Mouse (Mus musculus) c-Kit-positive CD71-positive TER-119-positive erythroid progenitor cells, embryonic 14.5 days (primary cell): ENCODE results near the gene Sgsm2.

ENCODE experiments used
- DNase-seq: peaks from one replicate; pipeline ENCODE4 v3.0.0-alpha.2; 2013; ENCODE audit warnings: low spot score

The Sgsm2 gene

GRCm38 (mm10) chr11:74840739-74841138 is 56.1 kb downstream of the Sgsm2 start:
- no peak for DNase-seq

DNA sequence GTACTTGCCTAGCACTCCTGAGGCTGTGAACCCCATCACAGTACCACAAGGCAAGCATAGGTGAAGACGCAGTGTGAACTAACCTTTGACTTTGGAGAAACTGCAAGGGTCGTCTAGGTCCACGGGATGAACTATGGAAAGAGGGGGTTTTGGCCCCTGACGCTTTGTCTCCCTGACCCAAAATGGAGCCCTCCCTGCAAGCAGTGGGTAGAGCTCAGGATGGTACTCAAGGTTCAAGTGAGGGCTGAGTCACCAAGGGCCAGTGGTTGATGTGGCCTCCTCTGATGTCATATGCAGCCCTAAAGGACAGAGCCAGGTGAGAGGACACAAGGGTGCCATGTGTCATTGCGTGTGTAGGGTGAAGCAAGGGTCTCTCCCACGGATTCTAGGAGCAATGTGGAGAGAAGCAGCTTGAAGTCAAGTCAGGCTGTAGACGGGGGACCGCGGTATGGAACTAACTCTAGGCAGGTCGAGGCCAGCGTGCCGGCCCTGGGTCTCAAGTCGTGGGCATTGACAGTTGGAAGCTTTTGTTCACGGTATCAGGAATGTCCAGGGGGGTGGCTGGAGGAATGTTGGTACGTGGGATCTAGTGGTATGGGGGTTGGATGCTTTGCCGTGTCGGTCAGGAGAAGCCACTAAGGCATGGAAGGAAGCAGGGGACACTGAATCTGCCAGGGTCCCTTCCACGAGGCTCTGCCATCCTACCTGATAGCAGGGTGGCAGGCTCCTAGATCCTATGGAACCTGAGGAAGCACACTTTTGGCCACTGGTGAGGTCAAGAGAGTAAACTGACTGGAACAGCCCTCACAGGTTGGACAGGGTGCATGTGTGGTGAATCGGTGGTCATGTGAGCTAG is 56.8 kb downstream of the Sgsm2 start:
- DNase-seq = no peak

- peak; percentile 77 for DNase-seq
Measured at GRCm38 (mm10) chr11:74838971-74839370, 57.9 kb downstream of the Sgsm2 start.

DNA sequence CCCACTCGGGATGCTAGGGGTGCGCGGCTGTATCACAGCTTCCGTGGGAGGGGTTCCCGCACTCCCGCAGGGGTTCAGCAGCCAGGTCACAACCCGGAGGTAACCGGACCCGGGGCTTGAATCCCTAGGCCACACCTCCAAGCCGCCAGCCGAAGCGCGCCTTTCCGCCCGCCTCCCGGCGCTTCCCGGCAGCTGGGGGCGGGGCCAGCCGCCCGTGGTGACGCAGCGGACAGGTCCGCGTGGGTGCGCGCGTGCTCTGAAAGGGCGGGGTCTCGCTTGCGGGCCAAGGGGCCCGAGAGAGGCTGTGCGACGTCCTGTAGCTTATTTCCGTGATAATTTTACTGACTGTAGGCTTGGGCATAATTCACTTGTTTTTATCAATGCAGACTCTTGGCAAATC is 58.4 kb downstream of the Sgsm2 start:
- DNase-seq = peak; percentile 91

- peak; percentile 93 for DNase-seq
Measured at GRCm38 (mm10) chr11:74837694-74838431, 59.0 kb downstream of the Sgsm2 start.

DNA sequence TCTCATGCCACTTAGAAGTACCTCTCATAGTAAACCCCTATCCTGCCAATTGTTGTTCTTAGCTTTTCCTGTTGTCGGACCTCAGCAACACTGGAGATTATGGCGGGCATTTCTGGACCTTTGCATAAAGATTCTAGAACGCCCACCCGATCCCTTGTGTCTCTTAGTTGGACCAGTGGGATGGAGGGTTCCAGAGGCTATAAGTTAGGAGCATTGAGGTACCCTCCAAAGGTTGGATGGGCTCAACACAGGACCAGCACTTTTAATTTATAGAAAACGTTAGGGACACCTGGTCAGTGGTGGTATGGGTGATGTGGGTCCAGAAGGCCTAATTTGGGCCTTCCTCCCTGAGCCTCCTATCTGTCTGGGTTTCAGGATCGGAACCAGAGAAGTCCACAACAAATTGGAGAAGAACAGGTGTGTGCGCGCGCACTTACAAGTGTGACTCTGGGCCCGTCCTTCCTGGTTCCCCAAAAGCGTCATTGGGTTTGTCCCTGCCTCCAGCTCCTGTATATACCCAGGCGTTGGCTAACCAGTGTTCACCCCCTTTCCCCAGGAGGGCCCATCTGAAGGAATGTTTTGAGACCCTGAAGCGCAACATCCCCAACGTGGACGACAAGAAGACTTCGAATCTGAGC is 59.7 kb downstream of the Sgsm2 start:
- no peak for DNase-seq

GRCm38 (mm10) chr11:74836225-74837055 is 60.4 kb downstream of the Sgsm2 start:
- no peak for DNase-seq

- DNase-seq = no peak
Measured at GRCm38 (mm10) chr11:74835593-74836224, 61.2 kb downstream of the Sgsm2 start.

DNA sequence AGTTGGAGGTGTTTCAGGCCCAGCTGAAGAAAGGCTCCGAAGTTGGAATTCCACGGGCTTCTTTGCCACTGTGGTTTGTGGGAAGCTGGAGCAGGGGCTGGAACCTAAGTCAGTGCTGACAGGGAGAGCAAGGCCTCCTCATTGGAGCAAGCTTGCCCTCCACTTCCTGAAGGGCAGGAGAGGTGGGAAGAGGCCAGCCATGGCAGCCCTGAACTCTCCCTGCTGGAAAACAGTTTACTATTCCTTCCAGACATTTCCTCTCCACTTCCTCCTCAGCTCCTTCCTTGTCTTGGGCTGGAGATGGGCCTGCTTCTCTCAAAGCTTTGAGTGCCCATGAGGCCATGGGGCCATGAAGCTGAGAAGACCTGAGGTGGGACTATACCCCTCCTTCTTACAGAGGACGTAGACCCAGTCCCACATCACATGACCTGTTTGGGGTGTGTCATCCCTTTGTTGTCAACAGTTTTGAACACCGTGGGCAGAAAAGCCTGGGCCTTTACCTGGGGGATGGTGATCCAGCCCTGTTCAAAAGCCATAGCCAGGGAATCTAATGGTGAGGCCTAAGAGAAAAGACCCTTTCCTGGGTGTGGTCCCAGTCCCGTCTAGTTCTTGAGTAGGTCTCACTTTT is 62.1 kb downstream of the Sgsm2 start:
- DNase-seq = no peak

DNA sequence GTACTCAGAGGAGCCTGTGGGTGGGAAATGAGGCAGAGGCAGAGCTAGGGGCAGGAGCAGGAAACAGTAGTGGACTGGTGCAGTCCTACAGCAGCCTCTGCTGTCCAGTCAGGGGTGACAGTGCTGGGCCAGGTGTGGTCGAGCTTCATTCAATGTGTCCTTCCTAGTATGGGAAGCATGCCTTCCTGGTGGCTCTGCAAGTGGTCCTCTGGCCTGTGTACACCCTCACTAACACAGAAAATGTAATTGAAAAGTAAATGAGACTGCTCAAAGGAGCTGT is 62.6 kb downstream of the Sgsm2 start:
- DNase-seq = no peak

GRCm38 (mm10) chr11:74833536-74834358 is 63.1 kb downstream of the Sgsm2 start:
- DNase-seq = no peak

- peak; percentile 60 for DNase-seq
Measured at GRCm38 (mm10) chr11:74832503-74833143, 64.2 kb downstream of the Sgsm2 start.

- peak; percentile 96 for DNase-seq
Measured at GRCm38 (mm10) chr11:74831606-74832451, 65.0 kb downstream of the Sgsm2 start.

- DNase-seq = peak; percentile 40
Measured at GRCm38 (mm10) chr11:74831191-74831605, 65.7 kb downstream of the Sgsm2 start.

- peak; percentile 93 for DNase-seq
Measured at GRCm38 (mm10) chr11:74830256-74831161, 66.4 kb downstream of the Sgsm2 start, which contains the start of gene Mnt. Mnt (plus strand) TSS chr11:74830920.

DNA sequence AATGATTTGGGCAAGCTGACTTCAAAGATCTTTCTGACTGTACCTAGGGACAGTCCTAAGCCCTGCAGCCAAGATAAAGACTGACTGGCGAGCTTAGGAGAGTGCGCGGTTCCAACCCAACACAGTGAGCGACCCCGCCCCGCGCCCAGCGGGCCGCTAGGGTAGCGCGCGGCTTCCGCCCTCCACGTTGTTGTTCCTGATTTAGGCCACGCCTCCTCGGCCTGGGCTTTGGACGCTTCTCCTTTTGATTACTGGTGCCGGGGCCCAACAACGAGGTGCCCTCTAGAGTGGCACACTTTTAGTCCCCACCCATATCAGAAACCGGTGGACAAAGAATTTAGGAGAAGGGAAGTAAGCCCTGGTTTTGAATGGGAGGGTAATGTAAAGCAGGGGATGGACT is 67.0 kb downstream of the Sgsm2 start:
- peak; percentile 76 for DNase-seq

- no peak for DNase-seq
Measured at GRCm38 (mm10) chr11:74828965-74829550, 67.8 kb downstream of the Sgsm2 start.
